Mouse (Mus musculus): Measurements from ENCODE around the gene Itgb1bp1.
A peak's percentile ranks its signal among the peaks of the same experiment; 100 is the strongest.

The Itgb1bp1 gene

DNA sequence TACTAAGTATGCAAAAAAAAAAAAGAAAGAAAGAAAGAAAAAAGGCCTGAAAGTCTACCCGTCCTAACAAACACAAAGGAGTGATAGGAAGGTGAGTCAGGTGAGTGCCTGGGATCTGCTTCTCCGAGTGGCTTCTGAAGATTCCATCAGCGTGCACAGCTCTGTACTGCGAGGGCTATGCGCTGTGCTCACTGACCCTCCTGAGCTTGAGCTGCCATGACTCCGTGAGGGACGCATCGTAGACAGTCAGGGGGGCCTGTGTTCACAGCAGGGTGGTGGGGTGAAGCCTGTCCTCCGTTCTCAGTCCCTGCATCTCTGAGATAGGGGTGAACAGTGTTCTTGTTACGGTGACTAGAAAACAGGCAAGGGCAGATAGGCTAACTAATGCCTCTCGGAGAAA lies 12.8 kb upstream of the Itgb1bp1 start:
- DNase-seq: no peak

- no peak for DNase-seq
These were observed 3.6 kb upstream of the Itgb1bp1 start for GRCm38 (mm10) chr12:21289651-21290050.

DNA sequence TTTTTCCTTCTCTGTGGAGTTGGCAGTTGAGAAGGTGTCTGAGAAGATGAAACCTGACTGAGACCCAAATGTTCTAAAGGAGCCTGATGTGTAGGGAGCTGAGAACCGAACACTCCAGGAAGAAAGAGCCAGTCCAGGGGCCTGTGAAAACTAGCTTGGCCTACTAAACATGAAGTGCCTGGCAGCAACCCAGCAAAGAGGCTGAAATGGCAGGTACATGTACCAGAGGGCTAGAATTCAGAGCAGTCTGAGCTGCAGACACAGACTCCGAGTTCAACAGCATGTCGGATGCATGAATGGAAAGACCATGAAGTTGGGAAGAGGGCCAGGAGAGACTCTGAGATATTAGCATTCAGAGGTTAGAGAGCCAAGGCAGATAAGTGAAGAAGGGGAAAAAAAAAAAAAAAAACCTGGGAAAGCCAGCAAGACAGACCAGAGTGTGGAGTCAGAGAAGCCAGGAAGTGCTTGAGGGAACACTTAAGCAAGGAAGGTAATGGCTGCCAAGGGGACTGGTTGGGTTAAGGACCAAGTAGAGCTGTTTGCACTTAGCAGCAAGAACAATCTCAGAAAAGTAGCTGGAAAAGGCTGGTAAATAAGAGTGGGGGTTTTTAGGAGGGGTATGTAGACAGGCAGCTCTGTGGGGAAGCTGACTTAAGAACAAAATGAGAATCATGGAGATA lies 2.8 kb upstream of the Itgb1bp1 start:
- no peak for DNase-seq

- DNase-seq: peak; percentile 12 to 22
These were observed 897 bp upstream of the Itgb1bp1 start for GRCm38 (mm10) chr12:21286712-21287650.

DNA sequence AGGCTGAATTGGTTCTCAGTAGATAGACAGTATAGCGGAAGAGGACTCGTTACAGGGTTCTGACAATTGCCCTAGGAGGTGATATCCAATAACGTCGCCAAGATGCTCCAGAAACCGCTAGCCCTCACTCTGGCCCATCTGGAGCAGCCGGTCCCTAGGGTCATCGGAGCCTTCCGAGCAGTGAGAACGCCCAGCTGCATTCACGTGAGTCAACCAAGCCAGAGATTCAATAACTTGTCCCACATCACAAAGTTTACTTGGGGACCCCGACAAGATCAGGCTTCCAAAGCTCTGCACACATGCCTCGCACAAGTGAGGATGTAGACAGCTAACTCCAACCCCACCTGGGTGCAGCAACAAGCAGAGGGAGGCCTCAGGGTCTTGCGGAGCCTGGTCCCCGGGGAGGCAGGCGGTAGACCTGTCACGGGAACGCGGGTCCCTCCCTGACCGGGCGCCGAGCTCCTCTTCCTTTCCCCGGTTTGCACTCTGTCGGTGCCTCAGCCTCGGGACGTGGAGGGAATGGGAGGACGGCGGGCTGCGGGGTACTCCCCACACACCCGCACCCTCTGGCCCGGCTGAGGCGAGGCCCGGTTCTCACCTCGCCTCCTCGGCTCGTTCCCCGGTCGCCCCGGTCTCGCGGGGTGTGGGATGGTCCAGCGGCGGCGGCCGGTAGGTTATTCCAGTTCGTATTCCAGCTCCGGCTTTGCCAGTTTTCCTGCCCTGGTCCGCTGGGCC lies 409 bp downstream of the Itgb1bp1 start:
- no peak for DNase-seq

GRCm38 (mm10) chr12:21284761-21285441 lies 1.2 kb downstream of the Itgb1bp1 start, which contains the start of gene Cpsf3:
Gene Cpsf3 (plus strand): TSS chr12:21285391.
- DNase-seq: no peak

GRCm38 (mm10) chr12:21277352-21277864 lies 8.7 kb downstream of the Itgb1bp1 start:
- no peak for DNase-seq

- no peak for DNase-seq
These were observed 11.6 kb downstream of the Itgb1bp1 start for GRCm38 (mm10) chr12:21274446-21274845.

DNA sequence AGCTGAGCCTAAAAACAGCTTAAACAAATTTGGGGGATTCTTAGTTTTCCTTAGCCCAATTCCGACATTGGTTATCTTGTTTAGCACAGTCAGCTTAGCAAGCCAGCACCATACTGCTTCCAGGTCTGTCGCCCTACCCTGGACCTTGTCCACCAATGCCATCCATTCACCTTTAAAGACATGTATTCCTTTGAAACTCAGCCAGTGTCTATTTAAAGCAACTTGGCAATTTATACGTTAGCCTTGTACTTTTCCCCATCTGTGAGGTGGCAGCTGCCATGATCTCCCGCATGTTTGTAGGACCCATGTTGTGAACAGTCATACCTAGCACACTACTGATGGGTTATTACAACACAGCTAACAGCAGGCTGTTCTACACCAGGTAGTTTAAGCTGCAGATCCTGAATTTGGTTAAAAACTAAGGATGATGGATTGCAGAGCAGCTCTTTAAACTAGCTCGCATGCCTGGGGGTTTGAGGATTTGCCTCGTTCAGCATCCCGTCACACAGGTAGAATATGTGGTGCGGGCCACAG lies 17.9 kb downstream of the Itgb1bp1 start:
- no peak for DNase-seq

DNA sequence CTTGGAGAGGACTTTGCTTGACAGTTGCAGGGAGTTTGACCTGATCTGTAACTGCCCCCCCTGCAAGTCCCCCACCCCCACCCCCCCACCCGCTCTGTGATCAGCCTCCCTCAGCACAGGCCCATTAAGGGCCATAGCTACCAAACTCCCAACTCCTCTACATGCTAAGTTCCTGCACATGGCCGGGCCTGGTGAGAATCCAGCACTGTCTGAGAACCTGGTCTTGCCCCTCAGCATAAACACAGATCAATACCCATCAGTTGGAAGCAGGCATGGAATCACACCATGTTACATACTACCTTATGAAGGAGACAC lies 19.3 kb downstream of the Itgb1bp1 start:
- no peak for DNase-seq

- peak; percentile 27 to 42 for DNase-seq
These were observed 19.9 kb downstream of the Itgb1bp1 start for GRCm38 (mm10) chr12:21265946-21266783.

DNA sequence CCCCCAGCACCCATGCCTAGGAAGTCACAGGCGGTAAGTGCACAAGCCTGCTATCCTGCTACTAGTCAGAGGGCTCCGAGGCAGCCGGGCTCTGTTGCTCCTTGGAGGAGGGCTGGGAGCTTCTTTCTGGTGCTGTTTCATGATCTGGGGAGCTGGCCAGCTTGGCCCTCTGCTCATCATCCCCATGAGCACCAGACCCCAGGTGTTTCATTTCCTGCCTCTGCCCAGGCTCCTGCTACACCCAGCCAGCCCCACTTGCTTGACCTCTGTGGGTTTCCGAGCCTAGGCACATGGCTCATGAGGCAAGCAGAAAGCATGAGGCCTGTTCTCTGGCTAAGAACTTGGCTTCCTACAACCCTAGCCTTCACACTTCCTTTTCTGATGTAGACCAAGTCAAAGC lies 20.6 kb downstream of the Itgb1bp1 start:
- DNase-seq: no peak

- no peak for DNase-seq
These were observed 21.1 kb downstream of the Itgb1bp1 start for GRCm38 (mm10) chr12:21264970-21265369.

DNA sequence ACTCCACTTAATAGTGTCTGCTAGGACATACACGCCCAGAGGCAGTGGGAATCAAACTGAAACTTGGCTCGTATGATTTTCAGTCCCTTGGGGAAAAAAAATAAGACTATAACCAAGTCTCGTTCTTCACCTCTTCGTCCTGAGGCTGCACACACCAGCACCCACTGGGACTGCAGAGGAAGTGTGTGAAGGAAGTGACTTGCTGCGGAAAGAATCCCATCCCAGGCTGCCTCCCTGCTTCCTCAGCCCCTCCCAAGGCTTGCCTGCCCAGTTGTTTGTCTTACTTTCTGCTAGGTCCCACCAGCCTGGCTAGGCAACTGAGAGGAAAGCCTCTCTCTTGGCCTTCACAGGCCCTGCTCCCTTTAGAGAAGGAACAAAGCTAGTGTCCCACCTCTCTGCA lies 21.8 kb downstream of the Itgb1bp1 start:
- no peak for DNase-seq

DNA sequence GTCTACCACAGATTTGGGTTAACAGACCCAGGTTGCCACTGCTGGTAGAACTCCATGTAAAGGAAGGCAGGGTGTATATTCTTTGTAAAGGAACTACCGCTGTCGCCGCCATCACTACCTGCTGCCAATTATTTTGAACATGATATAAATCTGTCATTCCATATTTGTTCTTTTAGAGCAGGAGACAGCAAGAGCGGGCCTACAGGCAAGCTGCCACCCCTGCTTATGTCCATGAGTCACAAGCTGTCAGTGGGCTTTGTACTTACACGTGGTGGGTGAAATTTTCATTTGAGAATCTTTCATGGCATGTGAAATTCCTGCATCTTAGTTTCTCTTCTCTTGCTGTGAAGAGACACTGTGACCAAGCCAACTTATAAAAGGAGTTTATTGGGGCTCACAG lies 22.8 kb downstream of the Itgb1bp1 start:
- no peak for DNase-seq

DNA sequence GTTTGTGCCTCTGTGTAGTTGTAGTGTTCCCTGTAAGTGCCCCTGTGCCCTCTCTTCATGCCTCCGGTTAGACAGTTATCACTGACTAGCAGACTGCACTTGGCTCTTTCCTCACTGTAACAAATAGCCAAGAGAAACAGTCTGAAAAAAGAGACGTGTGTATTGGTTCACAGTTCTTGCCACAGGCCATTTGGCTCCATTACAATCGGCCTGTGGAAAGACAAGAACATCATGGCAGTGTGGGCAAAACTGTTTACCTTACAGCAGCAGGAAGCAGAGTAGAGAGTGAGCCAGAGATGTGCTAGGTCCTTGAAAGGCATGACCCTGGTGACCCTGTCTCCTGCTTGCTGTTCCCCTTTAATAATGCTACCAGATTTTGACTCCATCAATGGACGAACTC lies 24.6 kb downstream of the Itgb1bp1 start:
- DNase-seq: no peak

GRCm38 (mm10) chr12:21260494-21261256 lies 25.4 kb downstream of the Itgb1bp1 start:
- DNase-seq: peak; percentile 15 to 18

DNA sequence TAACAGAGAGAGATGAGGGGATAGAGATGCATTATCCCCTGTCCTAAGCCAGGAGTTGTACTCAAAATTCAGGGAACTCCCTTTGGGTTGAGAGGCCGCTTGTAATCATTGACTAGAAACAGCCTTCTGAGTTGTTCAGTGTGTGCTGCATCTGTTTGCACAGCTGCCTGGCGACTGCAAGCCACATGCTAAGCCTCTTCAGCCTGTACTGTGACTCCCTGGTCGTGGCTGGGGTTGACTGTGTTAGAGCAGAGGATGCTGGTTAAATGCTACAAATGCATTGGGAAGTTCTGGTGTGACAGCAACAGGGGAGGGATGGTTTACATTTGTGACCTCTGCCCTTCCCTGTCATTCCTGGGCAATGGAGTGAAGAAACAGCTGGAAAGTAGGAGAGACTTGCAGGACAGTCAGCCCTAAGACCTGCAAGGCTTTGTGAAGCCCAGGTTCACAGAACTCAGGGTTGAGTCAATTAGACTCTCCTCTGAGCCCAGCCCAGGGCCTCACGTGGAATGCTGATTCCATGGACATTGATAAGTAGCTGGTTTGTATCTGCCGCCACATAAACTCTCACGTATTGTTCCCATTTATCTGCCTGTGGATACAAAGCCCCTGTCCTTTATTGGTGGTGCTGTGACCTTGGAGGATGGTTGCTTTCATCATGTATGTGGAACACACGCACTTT lies 38.2 kb downstream of the Itgb1bp1 start:
- no peak for DNase-seq

- DNase-seq: no peak
These were observed 41.6 kb downstream of the Itgb1bp1 start for GRCm38 (mm10) chr12:21244375-21244960.

DNA sequence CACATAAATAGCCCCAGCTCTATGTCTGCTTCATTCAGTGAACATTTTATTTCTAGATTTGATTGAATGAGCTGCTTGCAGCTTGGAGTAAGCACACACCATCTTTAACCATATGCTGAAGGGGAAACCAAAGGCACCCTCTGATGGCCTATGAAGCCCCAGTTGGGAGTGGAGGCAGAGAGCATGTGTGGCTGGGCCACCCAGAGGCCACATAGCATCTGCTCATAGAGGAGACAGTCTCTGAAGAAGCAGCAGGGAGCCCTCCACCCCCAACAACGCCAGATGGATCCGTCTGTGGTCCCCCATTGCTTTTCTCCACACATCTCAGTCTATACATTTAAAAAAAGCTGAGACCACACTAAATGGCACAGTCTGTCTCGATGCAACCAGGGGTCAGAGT lies 44.1 kb downstream of the Itgb1bp1 start:
- DNase-seq: no peak
